Mouse (Mus musculus): ENCODE measurements at regions not wholly inside any gene's neighbourhood (a gene's known extent, or its start where the extent isn't known, plus 50 kb on each side); places are given as distances from the start of the nearest gene placed in this dataset.

DNA sequence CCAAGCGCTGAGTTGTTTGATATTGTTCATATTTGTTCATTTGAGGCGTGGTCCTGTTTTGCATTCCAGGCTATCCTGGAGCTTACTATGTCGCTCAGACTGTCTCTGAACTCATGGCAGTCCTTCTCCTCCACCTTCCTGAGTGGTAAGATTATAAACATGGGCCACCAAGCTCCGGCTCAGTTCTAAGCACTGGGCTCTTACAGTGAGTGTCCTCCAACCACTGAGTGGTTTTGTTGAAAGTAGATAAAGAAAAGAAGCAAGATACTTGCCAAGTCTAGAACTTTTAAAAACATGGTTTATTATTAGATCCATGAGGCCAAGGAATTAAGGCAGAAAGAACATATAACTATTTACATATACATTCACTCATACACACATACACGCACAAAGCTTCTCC is 448.7 kb upstream of the Mki67 start:
- Histone ChIP-seq H3ac (ENCODE audit: control insufficient read depth, insufficient read length, low read depth) (no peak overlapping the region), H3K27me3 (ENCODE audit: control insufficient read depth, insufficient read depth, insufficient read length) (no peaks in the 10 kb centered on the region), H3K79me2 (ENCODE audit: control insufficient read depth, insufficient read depth) (no peaks in the 10 kb centered on the region), H3K4me3 (ENCODE audit: insufficient read depth, poor library complexity, severe bottlenecking) (no peak overlapping the region), H3K79me3 (ENCODE audit: low read depth) (no peaks in the 10 kb centered on the region), H3K36me3 (ENCODE audit: control insufficient read depth, insufficient read depth) (no peaks in the 10 kb centered on the region)
- TF ChIP-seq CEBPB (IDR thresholded peaks at IDR 0.05; ENCODE audit: low read depth) (no peak), USF1 (IDR thresholded peaks at IDR 0.05; ENCODE audit: low read depth) (no peak), MYOD1 (IDR thresholded peaks at IDR 0.05; ENCODE audit: control insufficient read depth, insufficient read length, low read depth) (no peak), FOSL1 (IDR thresholded peaks at IDR 0.05; ENCODE audit: insufficient read depth, low read length, poor library complexity, severe bottlenecking) (no peak), CTCF (IDR thresholded peaks at IDR 0.05; ENCODE audit: control insufficient read depth, insufficient read depth, insufficient read length) (no peak), MYOG (IDR thresholded peaks at IDR 0.05; ENCODE audit: control insufficient read depth, extremely low read depth, insufficient read length) (no peak), MAX (IDR thresholded peaks at IDR 0.05) (no peak)

DNA sequence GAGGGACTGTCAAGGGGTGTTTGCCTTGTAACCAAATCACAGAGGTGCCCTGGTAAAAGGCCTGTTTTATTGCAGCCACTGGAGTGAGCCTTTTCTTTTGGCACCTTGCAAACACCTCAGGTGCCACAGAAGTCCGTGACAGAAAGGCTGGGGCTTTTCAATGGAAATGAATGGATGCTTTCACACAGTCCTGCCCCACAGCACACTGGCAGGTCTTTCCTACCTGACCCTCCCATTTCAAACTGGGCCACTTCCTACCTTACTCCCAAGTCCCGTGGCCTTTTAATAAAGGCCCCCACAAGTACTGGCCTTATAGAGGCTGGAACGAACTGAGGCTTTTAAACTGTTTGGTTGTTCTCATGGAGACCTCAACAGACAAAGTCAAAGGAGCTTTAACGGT is 453.1 kb upstream of the Mki67 start:
- H3K79me2 ChIP-seq (ENCODE audit: control insufficient read depth, insufficient read depth), result no peaks in the 10 kb centered on the region
- no peaks in the 10 kb centered on the region for H3K79me3 ChIP-seq (ENCODE audit: low read depth)
- H3K4me3 ChIP-seq (ENCODE audit: insufficient read depth, poor library complexity, severe bottlenecking), result no peak overlapping the region
- H3K36me3 ChIP-seq (ENCODE audit: control insufficient read depth, insufficient read depth), result no peaks in the 10 kb centered on the region
- no peak overlapping the region for H3ac ChIP-seq (ENCODE audit: control insufficient read depth, insufficient read length, low read depth)
- TF ChIP-seq MYOD1 (IDR thresholded peaks at IDR 0.05; ENCODE audit: control insufficient read depth, insufficient read length, low read depth) (no peak), MAX (IDR thresholded peaks at IDR 0.05) (no peak), MYOG (IDR thresholded peaks at IDR 0.05; ENCODE audit: control insufficient read depth, extremely low read depth, insufficient read length) (no peak), USF1 (IDR thresholded peaks at IDR 0.05; ENCODE audit: low read depth) (no peak), CEBPB (IDR thresholded peaks at IDR 0.05; ENCODE audit: low read depth) (no peak), FOSL1 (IDR thresholded peaks at IDR 0.05; ENCODE audit: insufficient read depth, low read length, poor library complexity, severe bottlenecking) (no peak), CTCF (IDR thresholded peaks at IDR 0.05; ENCODE audit: control insufficient read depth, insufficient read depth, insufficient read length) (no peak)
- H3K27me3 ChIP-seq (ENCODE audit: control insufficient read depth, insufficient read depth, insufficient read length), result no peaks in the 10 kb centered on the region

DNA sequence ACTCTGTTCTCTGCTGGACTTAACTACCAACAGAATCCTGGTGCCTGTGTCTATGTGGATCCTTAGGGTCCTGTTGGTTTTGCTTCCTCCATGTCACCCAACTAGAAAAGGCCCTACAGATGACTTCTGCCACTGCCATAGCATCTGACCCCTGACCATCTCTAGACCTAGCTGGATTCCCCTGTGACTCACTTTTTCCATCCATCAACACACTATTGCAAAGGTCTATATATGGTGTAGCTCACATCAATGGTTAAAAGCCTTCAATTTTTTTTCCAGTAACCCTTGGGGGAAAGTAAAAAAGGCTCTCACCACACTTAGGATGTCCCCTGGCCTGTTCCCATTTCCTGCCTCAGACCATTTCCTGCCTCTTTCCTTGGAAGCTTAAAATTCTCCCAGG is 460.2 kb upstream of the Mki67 start:
- Histone ChIP-seq H3K79me2 (ENCODE audit: control insufficient read depth, insufficient read depth) (no peaks in the 10 kb centered on the region), H3K79me3 (ENCODE audit: low read depth) (no peaks in the 10 kb centered on the region), H3K36me3 (ENCODE audit: control insufficient read depth, insufficient read depth) (no peaks in the 10 kb centered on the region), H3ac (ENCODE audit: control insufficient read depth, insufficient read length, low read depth) (no peak overlapping the region), H3K27me3 (ENCODE audit: control insufficient read depth, insufficient read depth, insufficient read length) (no peaks in the 10 kb centered on the region), H3K4me3 (ENCODE audit: insufficient read depth, poor library complexity, severe bottlenecking) (no peak overlapping the region)
- no peak for TF ChIP-seq MAX (IDR thresholded peaks at IDR 0.05)
- no peak for TF ChIP-seq MYOD1 (IDR thresholded peaks at IDR 0.05; ENCODE audit: control insufficient read depth, insufficient read length, low read depth)
- TF ChIP-seq USF1 (IDR thresholded peaks at IDR 0.05; ENCODE audit: low read depth), result no peak
- TF ChIP-seq FOSL1 (IDR thresholded peaks at IDR 0.05; ENCODE audit: insufficient read depth, low read length, poor library complexity, severe bottlenecking), result no peak
- TF ChIP-seq CTCF (IDR thresholded peaks at IDR 0.05; ENCODE audit: control insufficient read depth, insufficient read depth, insufficient read length), result no peak
- TF ChIP-seq MYOG (IDR thresholded peaks at IDR 0.05; ENCODE audit: control insufficient read depth, extremely low read depth, insufficient read length), result no peak
- TF ChIP-seq CEBPB (IDR thresholded peaks at IDR 0.05; ENCODE audit: low read depth), result no peak

DNA sequence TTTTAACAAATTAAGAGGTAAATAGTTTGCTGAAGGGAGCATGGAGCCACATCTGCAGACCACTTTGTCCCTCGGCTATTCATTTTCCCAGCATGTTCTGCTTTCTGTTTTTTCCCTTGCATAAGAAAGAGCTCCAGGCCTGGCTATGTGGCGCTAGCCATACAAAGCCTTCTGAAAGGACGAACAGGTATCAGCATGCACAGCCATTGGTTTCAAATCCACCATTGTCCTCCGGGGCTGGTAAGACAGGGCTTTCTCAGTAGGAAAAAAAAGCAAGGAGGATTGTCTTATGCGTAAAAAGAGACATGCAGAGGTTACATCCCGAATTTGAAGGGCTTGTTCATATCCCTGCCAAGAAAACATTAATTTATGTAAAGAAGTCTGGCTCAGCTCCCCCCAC is 464.8 kb upstream of the Mki67 start:
- Histone ChIP-seq H3K36me3 (ENCODE audit: control insufficient read depth, insufficient read depth) (no peaks in the 10 kb centered on the region), H3K79me2 (ENCODE audit: control insufficient read depth, insufficient read depth) (no peaks in the 10 kb centered on the region), H3K79me3 (ENCODE audit: low read depth) (no peaks in the 10 kb centered on the region), H3K4me3 (ENCODE audit: insufficient read depth, poor library complexity, severe bottlenecking) (no peak overlapping the region), H3ac (ENCODE audit: control insufficient read depth, insufficient read length, low read depth) (no peak overlapping the region), H3K27me3 (ENCODE audit: control insufficient read depth, insufficient read depth, insufficient read length) (no peaks in the 10 kb centered on the region)
- no peak for TF ChIP-seq MYOG (IDR thresholded peaks at IDR 0.05; ENCODE audit: control insufficient read depth, extremely low read depth, insufficient read length)
- no peak for TF ChIP-seq CEBPB (IDR thresholded peaks at IDR 0.05; ENCODE audit: low read depth)
- TF ChIP-seq USF1 (IDR thresholded peaks at IDR 0.05; ENCODE audit: low read depth), result no peak
- no peak for TF ChIP-seq FOSL1 (IDR thresholded peaks at IDR 0.05; ENCODE audit: insufficient read depth, low read length, poor library complexity, severe bottlenecking)
- no peak for TF ChIP-seq MAX (IDR thresholded peaks at IDR 0.05)
- no peak for TF ChIP-seq MYOD1 (IDR thresholded peaks at IDR 0.05; ENCODE audit: control insufficient read depth, insufficient read length, low read depth)
- no peak for TF ChIP-seq CTCF (IDR thresholded peaks at IDR 0.05; ENCODE audit: control insufficient read depth, insufficient read depth, insufficient read length)

DNA sequence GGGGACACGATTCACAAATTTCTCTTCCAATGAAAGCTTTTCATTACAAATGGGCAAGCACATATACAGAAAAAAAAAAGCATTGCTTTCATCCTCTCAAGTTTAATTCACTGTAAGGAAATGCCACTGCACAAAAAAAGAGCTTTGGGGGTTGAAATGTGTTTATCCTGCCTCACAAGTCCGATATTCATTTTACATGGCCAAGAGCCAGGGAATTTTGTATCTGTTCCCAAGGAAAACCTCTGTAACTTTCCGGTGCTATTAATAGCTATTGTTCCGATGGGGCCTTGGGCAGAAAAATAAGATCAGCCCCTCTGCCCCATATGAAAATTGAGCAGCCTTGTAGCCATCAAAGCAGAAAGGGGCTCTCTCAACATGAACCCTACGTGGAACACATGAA is 465.9 kb upstream of the Mki67 start:
- Histone ChIP-seq H3K79me3 (ENCODE audit: low read depth) (no peaks in the 10 kb centered on the region), H3K27me3 (ENCODE audit: control insufficient read depth, insufficient read depth, insufficient read length) (no peaks in the 10 kb centered on the region), H3K79me2 (ENCODE audit: control insufficient read depth, insufficient read depth) (no peaks in the 10 kb centered on the region), H3K4me3 (ENCODE audit: insufficient read depth, poor library complexity, severe bottlenecking) (no peak overlapping the region), H3K36me3 (ENCODE audit: control insufficient read depth, insufficient read depth) (no peaks in the 10 kb centered on the region), H3ac (ENCODE audit: control insufficient read depth, insufficient read length, low read depth) (no peak overlapping the region)
- no peak for TF ChIP-seq FOSL1 (IDR thresholded peaks at IDR 0.05; ENCODE audit: insufficient read depth, low read length, poor library complexity, severe bottlenecking)
- TF ChIP-seq USF1 (IDR thresholded peaks at IDR 0.05; ENCODE audit: low read depth), result no peak
- no peak for TF ChIP-seq MAX (IDR thresholded peaks at IDR 0.05)
- no peak for TF ChIP-seq MYOG (IDR thresholded peaks at IDR 0.05; ENCODE audit: control insufficient read depth, extremely low read depth, insufficient read length)
- TF ChIP-seq CTCF (IDR thresholded peaks at IDR 0.05; ENCODE audit: control insufficient read depth, insufficient read depth, insufficient read length), result no peak
- TF ChIP-seq CEBPB (IDR thresholded peaks at IDR 0.05; ENCODE audit: low read depth), result no peak
- no peak for TF ChIP-seq MYOD1 (IDR thresholded peaks at IDR 0.05; ENCODE audit: control insufficient read depth, insufficient read length, low read depth)
